Mouse (Mus musculus) neural tube, embryonic 11.5 days (tissue): ENCODE measurements around the gene Dscam. TPM values are rescaled to one million over a fixed set of nuclear protein-coding genes. Genes with fewer than 3 reads are reported as not detected.

Experiments used
- ATAC-seq: fragments of 200-750 bp; cut with Nextera tagmentation; 2 replicates; pipeline ENCODE4 v1.8.0; 2017; ENCODE audit warnings: moderate number of reproducible peaks, mild to moderate bottlenecking, moderate TSS enrichment, moderate library complexity; ENCODE audit not compliant: insufficient read depth, low FRiP score, low TSS enrichment
- DNase-seq: peaks from one replicate; pipeline ENCODE4 v3.0.0-alpha.2; 2015; ENCODE audit warnings: low spot score
- H3K27ac ChIP-seq: fragments of 300-500 bp; sonication (generic); 2 replicates; pipeline ENCODE4 v1.5.1; 2014; ENCODE audit warnings: low read depth, mild to moderate bottlenecking, low read length
- H3K27me3 ChIP-seq: fragments of 300-500 bp; sonication (generic); 2 replicates; pipeline ENCODE4 v1.6.1; 2014; ENCODE audit warnings: mild to moderate bottlenecking, low read length, mixed read lengths; ENCODE audit not compliant: control insufficient read depth, insufficient read depth
- H3K36me3 ChIP-seq: fragments of 300-500 bp; sonication (generic); 2 replicates; pipeline ENCODE4 v1.6.1; 2014; ENCODE audit warnings: mild to moderate bottlenecking, low read length, moderate library complexity, mixed read lengths; ENCODE audit not compliant: control insufficient read depth, insufficient read depth
- H3K4me1 ChIP-seq: fragments of 300-500 bp; sonication (generic); 2 replicates; pipeline ENCODE4 v1.6.1; 2014; ENCODE audit warnings: low read length, mixed read lengths; ENCODE audit not compliant: control insufficient read depth, insufficient read depth
- H3K4me2 ChIP-seq: fragments of 300-500 bp; sonication (generic); 2 replicates; pipeline ENCODE4 v1.6.1; 2014; ENCODE audit warnings: low read depth, mild to moderate bottlenecking, moderate library complexity
- H3K4me3 ChIP-seq: fragments of 300-500 bp; sonication (generic); 2 replicates; pipeline ENCODE4 v1.5.1; 2014; ENCODE audit warnings: low read depth, low read length
- H3K9ac ChIP-seq: fragments of 300-500 bp; sonication (generic); 2 replicates; pipeline ENCODE4 v1.6.1; 2014; ENCODE audit warnings: mild to moderate bottlenecking, low read length
- H3K9me3 ChIP-seq: fragments of 300-500 bp; sonication (generic); 2 replicates; pipeline ENCODE4 v1.6.1; 2016; ENCODE audit warnings: low read length; ENCODE audit not compliant: control insufficient read depth
- WGBS: fragments of 180-500 bp; shearing (Covaris S2); extraction: QIAGEN DNeasy Blood & Tissue Kit; methylation state at CpG from one replicate; pipeline ENCODE4 v1.1.7; 2014; 5-methylcytosine and 5-hydroxymethylcytosine counted together
- polyA plus RNA-seq: library from polyadenylated mRNA; unstranded; fragments of >200 nt; fragmentation: Nextera tagmentation; extraction: Ambion mirVana; gene quantifications from 2 replicates; pipeline ENCODE4 v1.2.1, GENCODE M21; 2014

The Dscam gene
- polyA plus RNA-seq, 1 experiment from 2014 or later: 1.4 TPM

GRCm38 (mm10) chr16:97144544-97145194 is 25.9 kb downstream of the Dscam start:
- DNase-seq (no peak), ATAC-seq (peak; percentile 53; the same call in 1 of the 2 replicates)
- H3K9ac ChIP-seq: no peak overlapping the region
- H3K9me3 ChIP-seq: no peaks in the 10 kb centered on the region
- no peaks in the 10 kb centered on the region for H3K4me1 ChIP-seq
- H3K27me3 ChIP-seq: no peaks in the 10 kb centered on the region
- no peaks in the 10 kb centered on the region for H3K36me3 ChIP-seq
- H3K4me2 ChIP-seq: no peak overlapping the region
- 49% methylated on average over 12 of the region's 12 CpGs for WGBS
- no peak overlapping the region for H3K4me3 ChIP-seq
- no peak overlapping the region for H3K27ac ChIP-seq

GRCm38 (mm10) chr16:97141943-97142342 is 28.6 kb downstream of the Dscam start:
- ATAC-seq: no peak
- H3K27ac ChIP-seq: no peak overlapping the region
- H3K9me3 ChIP-seq: no peaks in the 10 kb centered on the region
- DNase-seq: no peak
- no peak overlapping the region for H3K4me2 ChIP-seq
- 85% methylated on average over 1 of the region's 1 CpGs for WGBS
- no peak overlapping the region for H3K4me3 ChIP-seq
- no peaks in the 10 kb centered on the region for H3K27me3 ChIP-seq
- H3K9ac ChIP-seq: no peak overlapping the region
- no peaks in the 10 kb centered on the region for H3K36me3 ChIP-seq
- no peaks in the 10 kb centered on the region for H3K4me1 ChIP-seq

DNA sequence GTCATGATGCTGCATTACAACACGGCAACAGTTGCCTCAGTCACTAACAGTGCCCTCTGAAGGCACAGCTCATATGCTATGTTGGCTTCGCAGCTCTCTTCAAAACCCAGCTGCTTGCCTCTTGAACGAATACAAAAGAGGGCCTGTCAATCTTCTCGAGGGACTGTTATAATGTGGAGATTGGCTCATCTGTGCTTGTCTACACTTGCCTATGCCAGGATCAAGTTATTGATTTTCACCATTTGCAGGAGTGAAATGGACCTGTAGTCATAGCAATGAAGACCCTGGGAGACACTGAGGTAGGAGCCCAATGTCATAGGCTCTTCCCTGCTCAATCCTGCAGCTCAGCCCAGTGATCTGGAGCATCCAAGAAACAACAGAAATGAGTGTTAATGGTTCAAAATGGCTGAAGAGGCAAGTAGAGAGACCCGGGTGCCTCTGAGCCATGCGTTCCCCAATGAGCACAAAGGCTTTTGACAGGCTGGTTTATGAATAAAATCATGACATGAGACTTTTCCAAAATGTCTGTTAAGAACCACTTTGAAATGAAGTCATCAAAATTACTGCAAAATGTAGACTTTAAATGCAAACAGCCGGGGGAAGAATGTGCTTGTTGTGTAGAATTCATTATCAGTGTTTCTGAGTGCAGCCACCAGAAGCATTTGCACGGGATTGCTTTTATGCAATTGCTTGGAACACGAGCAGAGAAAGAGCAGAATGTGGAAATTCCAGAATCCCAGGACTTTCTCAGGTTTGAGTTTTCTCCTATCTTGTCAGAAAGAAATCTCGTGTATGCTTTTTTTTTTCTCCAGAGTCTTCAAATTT is 35.3 kb downstream of the Dscam start:
- H3K36me3 ChIP-seq: no peaks in the 10 kb centered on the region
- H3K9ac ChIP-seq: no peak overlapping the region
- no peaks in the 10 kb centered on the region for H3K27me3 ChIP-seq
- no peak overlapping the region for H3K4me2 ChIP-seq
- ATAC-seq: no peak
- H3K4me3 ChIP-seq: no peak overlapping the region
- no peak for DNase-seq
- no peak overlapping the region for H3K27ac ChIP-seq
- WGBS: 86% methylated on average over 10 of the region's 10 CpGs
- no peaks in the 10 kb centered on the region for H3K4me1 ChIP-seq
- no peaks in the 10 kb centered on the region for H3K9me3 ChIP-seq

DNA sequence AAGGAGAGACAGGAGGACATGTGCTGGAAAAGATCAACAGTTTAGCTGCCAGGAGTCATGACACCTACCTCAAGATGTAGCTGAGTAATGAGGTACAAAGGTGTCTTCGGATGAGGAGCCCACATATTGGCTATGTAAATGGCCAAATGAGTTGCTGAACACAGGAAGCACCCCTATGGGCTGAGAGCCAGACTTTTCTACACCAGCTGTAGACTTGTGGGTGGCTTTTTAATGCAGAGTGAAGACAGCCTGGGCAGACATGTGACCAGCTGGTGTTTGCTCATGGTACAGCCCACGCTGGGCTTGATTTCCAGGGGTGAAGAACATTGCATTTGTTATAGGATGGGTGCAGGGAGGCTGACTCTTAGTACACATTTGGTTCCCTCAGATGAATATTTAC is 43.3 kb downstream of the Dscam start:
- ATAC-seq (no peak), DNase-seq (no peak)
- H3K9ac ChIP-seq: no peak overlapping the region
- no peaks in the 10 kb centered on the region for H3K4me1 ChIP-seq
- no peak overlapping the region for H3K4me2 ChIP-seq
- 84% methylated on average over 2 of the region's 2 CpGs for WGBS
- no peak overlapping the region for H3K4me3 ChIP-seq
- no peaks in the 10 kb centered on the region for H3K36me3 ChIP-seq
- H3K27me3 ChIP-seq: no peaks in the 10 kb centered on the region
- H3K9me3 ChIP-seq: no peaks in the 10 kb centered on the region
- no peak overlapping the region for H3K27ac ChIP-seq

DNA sequence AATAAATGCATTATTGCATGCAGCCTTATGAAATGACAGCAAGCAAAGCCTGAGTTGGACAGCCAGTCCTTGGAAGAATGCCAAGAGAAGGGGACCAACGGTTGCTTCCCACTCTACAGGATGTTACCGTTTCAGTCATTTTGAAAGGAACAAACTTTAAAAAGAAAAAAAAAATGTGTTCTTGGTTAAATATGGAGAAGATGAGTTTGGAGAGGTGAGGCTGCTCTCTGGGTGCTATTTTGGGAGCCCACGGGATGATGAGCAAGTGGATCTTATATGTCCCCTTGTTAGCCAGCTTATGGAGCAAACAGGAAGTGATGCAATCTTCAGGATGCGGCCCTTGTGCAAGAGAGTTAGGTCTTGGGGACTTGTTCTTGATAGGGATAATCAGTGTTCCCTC is 60.5 kb downstream of the Dscam start:
- Histone ChIP-seq H3K4me2 (no peak overlapping the region), H3K4me3 (no peak overlapping the region), H3K9ac (no peak overlapping the region), H3K4me1 (no peaks in the 10 kb centered on the region), H3K27ac (no peak overlapping the region), H3K9me3 (no peaks in the 10 kb centered on the region), H3K27me3 (no peaks in the 10 kb centered on the region), H3K36me3 (no peaks in the 10 kb centered on the region)
- DNase-seq (no peak), ATAC-seq (no peak)
- WGBS: 92% methylated on average over 4 of the region's 4 CpGs

- Histone ChIP-seq H3K36me3 (no peaks in the 10 kb centered on the region), H3K9ac (no peak overlapping the region), H3K4me2 (no peak overlapping the region), H3K27me3 (no peaks in the 10 kb centered on the region), H3K4me3 (no peak overlapping the region), H3K27ac (no peak overlapping the region), H3K9me3 (no peaks in the 10 kb centered on the region), H3K4me1 (no peaks in the 10 kb centered on the region)
- no peak for DNase-seq
- no peak for ATAC-seq
- 86% methylated on average over 2 of the region's 2 CpGs for WGBS
Measured at GRCm38 (mm10) chr16:97105266-97105665, 65.3 kb downstream of the Dscam start.

DNA sequence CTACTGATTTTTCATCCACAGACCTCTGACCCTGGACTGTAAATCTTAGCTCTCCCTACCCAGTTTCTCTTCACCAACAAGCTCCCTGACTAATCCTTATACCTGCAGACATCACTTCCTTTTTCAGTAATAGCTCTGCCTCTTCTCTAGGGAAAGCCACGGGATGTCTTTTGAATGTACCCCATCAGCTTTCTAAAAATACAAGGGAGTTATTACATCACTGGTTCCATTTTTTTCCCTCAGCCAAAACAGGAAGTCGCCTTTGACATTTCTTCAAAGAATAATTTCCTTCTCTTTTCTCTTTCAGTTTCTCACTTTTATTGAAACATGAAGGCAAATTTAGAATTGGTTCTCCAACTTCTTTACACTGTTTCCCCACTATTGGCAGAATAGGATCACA is 67.5 kb downstream of the Dscam start:
- DNase-seq (no peak), ATAC-seq (no peak)
- no peak overlapping the region for H3K4me2 ChIP-seq
- H3K4me3 ChIP-seq: no peak overlapping the region
- H3K27me3 ChIP-seq: no peaks in the 10 kb centered on the region
- H3K9me3 ChIP-seq: no peaks in the 10 kb centered on the region
- no peak overlapping the region for H3K27ac ChIP-seq
- no peaks in the 10 kb centered on the region for H3K36me3 ChIP-seq
- 76% methylated on average over 2 of the region's 2 CpGs for WGBS
- no peaks in the 10 kb centered on the region for H3K4me1 ChIP-seq
- H3K9ac ChIP-seq: no peak overlapping the region

- H3K4me3 ChIP-seq: no peak overlapping the region
- H3K9ac ChIP-seq: no peak overlapping the region
- H3K9me3 ChIP-seq: no peaks in the 10 kb centered on the region
- 79% methylated on average over 2 of the region's 2 CpGs for WGBS
- H3K27me3 ChIP-seq: no peaks in the 10 kb centered on the region
- DNase-seq (peak; percentile 12), ATAC-seq (no peak)
- no peaks in the 10 kb centered on the region for H3K4me1 ChIP-seq
- H3K4me2 ChIP-seq: no peak overlapping the region
- no peaks in the 10 kb centered on the region for H3K36me3 ChIP-seq
- H3K27ac ChIP-seq: no peak overlapping the region
Measured at GRCm38 (mm10) chr16:97100091-97100490, 70.5 kb downstream of the Dscam start.

DNA sequence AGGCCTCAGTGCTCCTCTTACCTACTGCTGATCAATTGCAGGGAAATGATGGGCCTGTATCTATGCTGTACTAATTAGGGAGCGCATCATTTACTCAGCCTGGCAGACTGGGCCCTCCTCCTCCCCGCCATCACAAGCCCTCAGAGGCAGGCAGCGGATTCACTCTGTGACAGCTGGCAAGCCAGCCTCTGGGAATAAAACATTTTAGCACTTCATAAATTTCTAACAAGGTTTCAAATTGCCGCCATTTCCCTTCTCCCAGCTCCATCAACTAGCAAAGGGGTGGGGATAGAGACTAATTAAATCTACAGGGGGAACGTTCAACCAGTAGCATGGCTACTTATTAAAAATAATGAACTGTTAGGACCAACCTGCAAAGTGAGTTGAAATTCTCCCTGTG is 72.0 kb downstream of the Dscam start:
- Histone ChIP-seq H3K9me3 (no peaks in the 10 kb centered on the region), H3K4me1 (no peaks in the 10 kb centered on the region), H3K27ac (no peak overlapping the region), H3K4me2 (no peak overlapping the region), H3K4me3 (no peak overlapping the region), H3K9ac (no peak overlapping the region), H3K36me3 (no peaks in the 10 kb centered on the region), H3K27me3 (no peaks in the 10 kb centered on the region)
- 31% methylated on average over 5 of the region's 5 CpGs for WGBS
- DNase-seq (peak; percentile 14), ATAC-seq (peak; percentile 68; the same call in 1 of the 2 replicates)
